Mouse (Mus musculus): ENCODE measurements around the gene Gm4884.
"Not testable (repeated sequence)": the region's sequence is repeated elsewhere in the genome, so short reads cannot be mapped to it uniquely, and the experiment has no call there.

The Gm4884 gene

GRCm38 (mm10) chr7:41032419-41032818 lies at the start of gene Gm4884:
Gene Gm4884 (plus strand): TSS chr7:41032719.
- in situ Hi-C loops (cut with MboI, MseI): not testable (repeated sequence)

DNA sequence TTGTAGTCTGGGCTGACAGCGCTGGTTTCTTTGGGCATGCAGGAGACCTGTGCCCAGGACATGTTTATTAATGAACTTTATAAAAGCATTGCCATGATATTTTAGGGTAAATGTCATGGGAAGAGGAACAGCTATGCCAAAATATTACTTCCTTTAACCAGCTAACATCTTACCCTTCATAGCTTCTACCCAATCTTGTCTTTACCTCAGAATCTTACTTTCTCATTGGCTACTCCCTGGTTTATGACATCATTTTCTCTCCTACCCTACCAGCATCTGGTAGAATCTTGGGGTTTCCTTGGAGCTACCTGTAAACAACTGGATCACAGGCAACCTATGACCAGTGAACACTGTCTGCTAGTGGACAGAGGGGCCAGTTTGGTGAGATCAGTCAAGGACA lies 45.3 kb upstream of the Gm4884 start, which contains the start of gene 4930433I11Rik:
Gene 4930433I11Rik (plus strand): TSS at position 301 of the 400 bp plus-strand sequence.
- in situ Hi-C loops (cut with MboI, MseI): loop anchor here in 1 of 2 experiments (10.0 kb wide), 1 partner anchor 818 kb away; no protein-coding TSS in a partner anchor

DNA sequence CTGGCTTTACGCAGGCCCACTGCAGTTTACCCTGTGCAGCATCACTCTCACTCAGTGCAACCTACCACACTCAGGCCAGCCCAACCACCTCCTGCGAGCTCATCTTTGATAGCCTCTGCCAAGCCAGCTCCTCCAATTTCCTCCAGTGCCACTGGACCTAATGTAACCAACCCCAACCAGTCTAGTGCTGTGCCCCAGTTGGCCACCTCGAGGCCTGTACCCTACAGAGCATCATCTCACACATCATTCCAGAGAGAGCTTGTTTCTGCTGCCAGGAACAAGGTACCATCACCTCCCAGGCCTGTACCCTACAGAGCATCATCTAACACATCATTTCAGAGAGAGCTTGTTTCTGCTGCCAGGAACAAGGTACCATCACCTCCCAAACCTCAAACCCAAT lies 11.5 kb downstream of the Gm4884 start:
- in situ Hi-C loops (cut with MboI, MseI): not testable (repeated sequence)

All from T-helper 17 cell (primary cell).